Mouse (Mus musculus): ENCODE measurements around the gene Cyp2t4.

The Cyp2t4 gene

GRCm38 (mm10) chr7:27153205-27153764 is at the start of gene Cyp2t4:
TSS of gene Cyp2t4 (plus strand) at chr7:27153714.
- DNase-seq: peak; percentile 53

DNA sequence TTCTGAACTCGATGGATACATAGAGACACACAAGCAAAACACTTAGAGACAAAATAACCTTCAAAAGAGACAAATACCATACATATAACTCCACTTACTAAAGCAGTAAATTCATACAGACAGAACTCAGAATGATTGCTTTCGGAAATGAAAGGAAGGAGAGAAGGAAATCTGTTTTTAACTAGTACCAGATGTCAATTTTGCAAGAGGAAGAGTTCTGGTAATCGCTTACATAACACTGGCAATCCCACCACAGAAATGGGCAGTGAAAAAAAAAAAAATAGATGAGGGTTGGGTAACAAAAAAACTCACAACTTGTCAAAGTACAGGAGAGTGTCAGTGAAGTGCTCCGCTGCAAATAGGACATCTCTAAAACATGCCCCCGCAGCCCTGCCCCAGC is 48.6 kb upstream of the Cyp2t4 start:
- no peak for DNase-seq

GRCm38 (mm10) chr7:27110327-27110726 is 43.2 kb upstream of the Cyp2t4 start:
- DNase-seq: no peak

DNA sequence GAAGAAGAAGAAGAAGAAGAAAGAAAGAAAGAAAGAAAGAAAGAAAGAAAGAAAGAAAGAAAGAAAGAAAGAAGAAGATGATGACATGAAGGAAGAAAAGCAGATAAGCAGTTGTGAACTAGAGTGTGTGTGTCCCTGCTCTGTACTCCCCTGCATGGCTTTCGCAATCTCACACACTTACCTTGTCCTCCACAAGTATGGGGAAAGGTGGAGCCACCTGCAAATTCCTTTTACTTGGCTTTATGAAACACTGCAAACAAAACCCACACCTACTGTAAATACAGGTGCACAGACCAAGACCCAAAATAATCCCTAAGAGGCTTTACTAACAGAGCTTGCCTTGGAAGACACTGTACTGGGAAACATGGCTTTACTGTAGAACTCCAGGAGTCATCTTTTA is 42.5 kb upstream of the Cyp2t4 start:
- DNase-seq: no peak

DNA sequence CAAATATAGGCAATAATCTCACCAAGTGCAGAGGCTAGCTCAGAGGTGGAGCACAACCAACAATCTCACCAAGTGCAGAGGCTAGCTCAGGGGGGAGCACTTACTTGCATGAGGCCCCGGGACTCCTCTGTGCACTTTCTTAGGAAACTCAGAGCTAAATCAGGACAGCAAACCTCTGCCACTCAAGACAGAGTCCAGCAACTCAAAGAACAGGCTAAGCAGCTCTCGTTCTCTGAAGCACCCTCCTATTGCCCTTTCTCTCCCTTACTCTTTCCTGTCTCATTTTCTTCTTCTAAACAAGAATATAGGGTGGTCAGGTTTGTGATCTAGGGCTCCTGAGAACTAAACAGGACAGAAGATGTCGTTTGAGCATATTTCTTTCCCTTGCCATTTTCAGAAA is 41.5 kb upstream of the Cyp2t4 start:
- no peak for DNase-seq

- peak; percentile 43 for DNase-seq
Measured at GRCm38 (mm10) chr7:27118033-27118511, 35.4 kb upstream of the Cyp2t4 start.

GRCm38 (mm10) chr7:27119676-27120075 is 33.8 kb upstream of the Cyp2t4 start, which contains the start of gene Cyp2f2:
TSS of gene Cyp2f2 (plus strand) at chr7:27119909.
- no peak for DNase-seq

DNA sequence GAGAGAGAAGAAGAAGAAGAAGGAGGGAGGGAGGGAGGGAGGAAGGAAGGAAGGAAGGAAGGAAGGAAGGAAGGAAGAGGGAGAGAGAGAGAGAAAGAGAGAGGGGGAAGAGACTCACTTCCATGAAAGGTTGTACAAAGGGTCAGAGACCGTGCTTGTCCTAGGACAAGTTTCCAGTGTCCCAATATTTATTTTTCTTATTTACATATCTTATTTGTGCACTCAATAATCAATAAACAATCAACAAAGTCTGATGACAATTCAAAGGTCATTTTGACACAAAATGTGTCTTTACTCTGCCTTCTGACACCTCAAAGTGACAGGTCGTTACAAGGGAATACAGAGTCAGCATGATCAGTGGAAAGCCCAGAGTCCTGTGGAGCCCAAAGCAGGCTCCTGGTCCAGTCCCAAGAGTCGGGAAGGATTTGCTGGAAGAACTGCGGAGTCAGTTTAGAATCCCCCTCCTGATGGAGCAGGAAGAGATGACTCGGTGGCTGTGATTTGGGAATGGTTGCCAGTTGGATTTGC is 29.1 kb upstream of the Cyp2t4 start:
- no peak for DNase-seq

GRCm38 (mm10) chr7:27124969-27125368 is 28.5 kb upstream of the Cyp2t4 start:
- DNase-seq: no peak

- peak; percentile 62 for DNase-seq
Measured at GRCm38 (mm10) chr7:27128162-27128561, 25.4 kb upstream of the Cyp2t4 start.

GRCm38 (mm10) chr7:27128946-27129345 is 24.6 kb upstream of the Cyp2t4 start:
- peak; percentile 54 for DNase-seq

GRCm38 (mm10) chr7:27129811-27130210 is 23.7 kb upstream of the Cyp2t4 start:
- DNase-seq: peak; percentile 76

GRCm38 (mm10) chr7:27130521-27131370 is 22.8 kb upstream of the Cyp2t4 start:
- DNase-seq: peak; percentile 80

DNA sequence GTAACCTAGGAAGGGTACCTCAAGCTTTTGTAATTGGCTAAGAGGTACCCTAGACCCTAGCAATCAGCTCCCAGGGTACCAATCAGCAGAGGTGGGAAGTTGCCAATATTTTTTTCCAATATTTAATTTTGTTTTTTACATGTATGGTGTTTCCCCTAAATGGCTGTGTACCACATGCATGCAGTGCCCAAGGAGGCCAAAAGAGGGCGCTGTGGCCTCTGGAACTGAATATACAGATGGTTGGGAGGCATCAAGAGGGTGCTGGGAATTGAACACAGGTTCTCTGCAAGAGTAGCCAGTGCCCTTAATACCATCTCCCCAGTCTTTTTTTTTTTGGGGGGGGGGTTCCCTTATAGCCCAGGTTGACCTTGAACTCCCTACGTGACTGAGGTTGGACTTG is 22.1 kb upstream of the Cyp2t4 start:
- no peak for DNase-seq

GRCm38 (mm10) chr7:27132588-27132987 is 20.9 kb upstream of the Cyp2t4 start:
- DNase-seq: peak; percentile 67

GRCm38 (mm10) chr7:27133156-27133555 is 20.4 kb upstream of the Cyp2t4 start:
- DNase-seq: peak; percentile 72

GRCm38 (mm10) chr7:27133757-27134156 is 19.8 kb upstream of the Cyp2t4 start:
- no peak for DNase-seq

DNA sequence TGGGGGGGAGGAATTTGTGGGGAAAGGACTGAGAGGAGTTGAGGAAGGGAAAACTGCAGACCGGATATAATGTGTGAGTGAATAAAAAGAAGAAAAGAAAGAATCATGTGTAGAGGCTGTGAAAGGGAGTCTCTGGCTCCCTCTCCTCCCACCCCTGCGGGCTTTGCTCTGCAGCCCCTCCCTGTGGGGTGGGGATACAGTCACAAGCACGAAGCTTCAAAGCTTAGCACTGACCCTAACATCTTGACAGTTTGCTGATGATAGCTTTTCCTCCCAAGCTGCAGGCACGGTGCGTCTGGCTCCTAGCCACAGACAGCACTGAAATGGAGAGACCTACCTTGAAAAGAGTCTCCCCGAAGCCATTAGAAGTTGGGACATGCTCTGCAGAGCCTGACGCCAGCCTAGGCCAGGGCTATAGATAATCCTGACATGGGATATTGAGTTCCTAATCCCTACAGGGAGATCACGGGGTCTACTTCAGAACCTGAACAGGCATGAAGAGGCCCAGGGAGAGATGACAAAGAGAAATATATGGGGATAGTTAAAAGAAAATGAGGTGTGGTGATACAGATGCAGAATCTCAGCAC is 17.0 kb upstream of the Cyp2t4 start:
- DNase-seq: no peak

DNA sequence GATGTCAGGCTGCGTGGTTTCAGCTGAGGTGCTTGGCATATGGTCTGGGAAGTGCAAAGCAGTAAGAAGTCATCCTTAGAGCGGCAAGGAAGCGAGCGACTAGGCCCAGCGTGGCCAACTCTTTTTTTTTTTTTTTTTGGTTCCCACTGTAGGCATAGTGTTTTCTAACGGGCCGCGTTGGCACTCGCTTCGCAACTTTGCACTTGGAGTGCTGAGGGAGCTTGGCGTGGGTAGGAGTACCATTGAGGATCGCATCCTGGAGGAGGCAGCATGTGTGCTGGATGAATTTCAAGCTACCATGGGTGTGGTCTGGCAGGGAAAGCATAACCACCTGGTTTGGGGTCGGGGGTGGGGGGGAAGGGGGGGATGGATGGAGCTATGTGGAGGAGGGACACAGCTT is 2.5 kb downstream of the Cyp2t4 start:
- no peak for DNase-seq

DNA sequence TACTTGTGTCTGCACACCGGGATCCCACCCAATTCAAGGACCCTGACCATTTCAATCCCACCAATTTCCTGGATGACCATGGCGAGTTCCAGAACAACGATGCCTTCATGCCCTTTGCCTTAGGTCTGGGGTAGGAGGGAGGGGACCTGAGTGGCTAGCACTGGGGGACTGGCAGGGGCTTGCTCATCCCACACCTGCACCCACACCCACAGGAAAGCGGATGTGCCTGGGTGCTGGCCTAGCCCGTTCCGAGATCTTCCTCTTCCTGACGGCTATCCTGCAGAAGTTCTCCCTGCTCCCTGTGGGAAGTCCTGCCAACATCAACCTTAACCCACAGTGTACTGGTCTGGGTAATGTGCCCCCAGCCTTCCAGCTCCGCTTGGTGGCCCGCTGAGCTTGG is 4.7 kb downstream of the Cyp2t4 start:
- no peak for DNase-seq

DNA sequence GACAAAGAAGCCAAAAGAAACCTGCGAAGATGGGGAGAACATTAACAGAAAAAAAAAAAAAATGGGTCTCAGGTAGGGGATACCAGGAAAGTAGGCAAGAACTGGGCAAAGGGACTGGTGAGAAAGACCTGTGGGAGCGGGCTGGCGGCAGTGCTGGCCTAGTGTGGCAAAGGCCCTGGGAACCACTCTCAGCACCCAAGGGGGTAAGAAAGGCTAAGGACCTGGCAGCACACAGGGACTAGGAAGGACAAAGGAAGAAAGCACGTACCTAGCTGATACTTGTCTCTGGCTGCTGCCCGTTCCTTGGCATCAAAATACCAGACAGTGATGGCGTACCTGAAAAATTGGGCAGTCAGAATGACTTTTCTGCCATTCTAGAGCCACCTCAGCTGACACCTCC is 5.7 kb downstream of the Cyp2t4 start:
- DNase-seq: no peak

GRCm38 (mm10) chr7:27159882-27160281 is 6.4 kb downstream of the Cyp2t4 start:
- DNase-seq: peak; percentile 94

DNA sequence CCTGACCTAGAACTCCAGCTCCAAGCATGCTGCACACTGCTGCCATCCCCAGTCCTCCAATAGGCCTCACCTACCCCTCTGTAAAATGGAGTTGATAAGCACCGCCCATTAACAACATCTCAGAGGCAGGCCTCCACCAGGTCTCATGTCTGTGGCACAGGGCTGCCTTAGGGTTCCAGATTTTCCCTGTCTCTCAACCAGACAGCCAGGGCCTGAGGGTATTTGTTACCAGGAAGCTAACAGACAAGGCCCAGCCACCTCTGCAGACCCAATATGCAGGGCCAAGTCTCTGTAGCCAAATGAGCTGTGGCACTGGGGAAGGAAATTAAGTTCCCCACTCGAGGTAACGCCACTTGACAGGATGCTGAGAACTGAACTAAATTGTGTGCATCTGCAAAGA is 7.4 kb downstream of the Cyp2t4 start:
- no peak for DNase-seq

GRCm38 (mm10) chr7:27161744-27162143 is 8.2 kb downstream of the Cyp2t4 start:
- DNase-seq: peak; percentile 44
